Mouse (Mus musculus) left cerebral cortex, adult 9 months (tissue): ENCODE measurements around the gene Tenm3.

Source experiments
- DNase-seq, 2 experiments: peaks; one replicate each; pipeline ENCODE4 v3.0.0; 2022; ENCODE audit warnings: low spot score in 2 of 2

The Tenm3 gene

GRCm38 (mm10) chr8:48740951-48741350 lies 102.8 kb downstream of the Tenm3 start:
- peak in 1 of 2 experiments; percentile 14 for DNase-seq

GRCm38 (mm10) chr8:48740147-48740881 lies 103.4 kb downstream of the Tenm3 start:
- peak in 1 of 2 experiments; percentile 23 for DNase-seq

GRCm38 (mm10) chr8:48733731-48734130 lies 110.0 kb downstream of the Tenm3 start:
- DNase-seq: no peak

GRCm38 (mm10) chr8:48733057-48733456 lies 110.7 kb downstream of the Tenm3 start:
- no peak for DNase-seq

GRCm38 (mm10) chr8:48730701-48731100 lies 113.0 kb downstream of the Tenm3 start:
- DNase-seq: no peak

GRCm38 (mm10) chr8:48728833-48729690 lies 114.7 kb downstream of the Tenm3 start:
- DNase-seq: no peak

- no peak for DNase-seq
Measured at GRCm38 (mm10) chr8:48728006-48728405, 115.7 kb downstream of the Tenm3 start.

GRCm38 (mm10) chr8:48722744-48723143 lies 121.0 kb downstream of the Tenm3 start:
- DNase-seq: no peak

GRCm38 (mm10) chr8:48722318-48722717 lies 121.4 kb downstream of the Tenm3 start:
- DNase-seq: no peak

- peak in 1 of 2 experiments; percentile 24 for DNase-seq
Measured at GRCm38 (mm10) chr8:48721376-48721775, 122.4 kb downstream of the Tenm3 start.

- no peak for DNase-seq
Measured at GRCm38 (mm10) chr8:48715616-48716015, 128.1 kb downstream of the Tenm3 start.

GRCm38 (mm10) chr8:48706666-48707065 lies 137.1 kb downstream of the Tenm3 start:
- DNase-seq: no peak

GRCm38 (mm10) chr8:48704885-48705515 lies 138.8 kb downstream of the Tenm3 start:
- DNase-seq: no peak

GRCm38 (mm10) chr8:48704485-48704884 lies 139.3 kb downstream of the Tenm3 start:
- DNase-seq: no peak

GRCm38 (mm10) chr8:48690665-48691395 lies 152.9 kb downstream of the Tenm3 start:
- peak in 1 of 2 experiments; percentile 8 for DNase-seq

GRCm38 (mm10) chr8:48688706-48689105 lies 155.0 kb downstream of the Tenm3 start:
- DNase-seq: no peak

GRCm38 (mm10) chr8:48688188-48688587 lies 155.6 kb downstream of the Tenm3 start:
- DNase-seq: no peak

GRCm38 (mm10) chr8:48673476-48673875 lies 170.3 kb downstream of the Tenm3 start:
- no peak for DNase-seq

GRCm38 (mm10) chr8:48672471-48672870 lies 171.3 kb downstream of the Tenm3 start:
- DNase-seq: peak; percentile 19 to 41

- DNase-seq: no peak
Measured at GRCm38 (mm10) chr8:48671318-48671717, 172.4 kb downstream of the Tenm3 start.

- DNase-seq: no peak
Measured at GRCm38 (mm10) chr8:48670895-48671294, 172.9 kb downstream of the Tenm3 start.

GRCm38 (mm10) chr8:48670387-48670786 lies 173.4 kb downstream of the Tenm3 start:
- DNase-seq: no peak
